Mouse (Mus musculus): ENCODE measurements around the gene Tmeff2. TPM values are rescaled to one million over a fixed set of nuclear protein-coding genes. Genes with fewer than 3 reads are reported as not detected.

The Tmeff2 gene
- total and polyA plus RNA-seq, 3 experiments = 0.34 to 0.68 (median 0.52) TPM

DNA sequence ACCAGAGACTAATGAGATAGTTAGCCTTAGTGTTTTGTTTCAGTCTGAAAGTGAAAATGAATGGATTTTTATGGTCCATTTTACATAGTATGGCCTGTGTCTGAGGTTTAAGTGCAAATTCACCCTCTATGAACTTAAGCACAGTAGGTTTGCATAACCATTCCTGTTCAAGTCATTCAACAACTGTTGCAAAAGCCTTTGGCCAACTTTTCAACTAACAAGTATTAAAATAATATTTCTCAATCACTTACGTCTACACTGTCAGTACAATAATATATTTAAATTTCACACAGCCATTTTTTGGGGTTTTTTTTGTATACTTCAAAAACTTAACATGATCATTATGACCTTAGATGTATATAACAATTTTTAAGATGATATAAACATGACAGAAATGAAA, 240.9 kb downstream of the Tmeff2 start:
- intact Hi-C loops (cut with DNase I) = no loop called here
- TF ChIP-seq EP300 (IDR thresholded peaks at IDR 0.05; ENCODE audit: insufficient read depth, low read depth, low read length) = no peak
- no peak for TF ChIP-seq POLR2A (IDR thresholded peaks at IDR 0.05; ENCODE audit: insufficient read depth, low read depth, low read length)
- no peak for TF ChIP-seq CTCF (IDR thresholded peaks at IDR 0.05)
- H3K4me1 ChIP-seq (ENCODE audit: control insufficient read depth, insufficient read depth, low read length) = peaks cover 5% of the 10 kb centered on the region

DNA sequence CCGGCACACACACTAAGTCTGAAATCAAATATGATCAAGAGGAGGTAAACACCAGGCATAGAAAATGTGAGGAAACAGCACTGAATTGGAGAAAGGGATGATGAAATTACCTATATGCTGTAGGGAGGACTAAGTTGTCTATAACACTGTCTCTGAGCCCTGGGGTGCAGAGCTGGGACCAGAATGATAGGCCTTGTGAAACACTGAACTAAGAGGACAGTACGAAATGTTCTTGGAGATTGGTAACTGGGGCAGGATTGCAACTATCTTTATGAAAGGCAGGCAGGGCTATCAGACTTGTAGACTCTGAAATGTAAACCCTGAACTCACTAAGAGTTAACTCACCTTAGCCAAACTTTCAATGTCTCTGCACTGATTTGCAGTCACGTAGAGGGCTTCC, 242.3 kb downstream of the Tmeff2 start:
- Histone ChIP-seq H3K4me3 (no peak overlapping the region), H3K4me1 (ENCODE audit: control insufficient read depth, insufficient read depth, low read length) (peaks cover 6% of the 10 kb centered on the region), H3K79me2 (replicated peaks; ENCODE audit: control insufficient read depth, insufficient read depth, low read length) (no peaks in the 10 kb centered on the region), H3K36me3 (ENCODE audit: control insufficient read depth, insufficient read depth, low read length) (no peaks in the 10 kb centered on the region), H3K27ac (no peak overlapping the region), H3K9ac (ENCODE audit: low read depth, low read length) (no peak overlapping the region), H3K27me3 (ENCODE audit: control insufficient read depth, insufficient read depth, low read length) (no peaks in the 10 kb centered on the region)
- WGBS = 88% methylated on average over 3 of the region's 3 CpGs
- TF ChIP-seq CTCF (IDR thresholded peaks at IDR 0.05) (no peak), POLR2A (IDR thresholded peaks at IDR 0.05; ENCODE audit: insufficient read depth, low read depth, low read length) (no peak), EP300 (IDR thresholded peaks at IDR 0.05; ENCODE audit: insufficient read depth, low read depth, low read length) (no peak)
- DNase-seq = no peak
- intact Hi-C loops (cut with DNase I) = no loop called here

More for the DNA sequence above, 240.9 kb downstream of the Tmeff2 start:
- no peak overlapping the region for H3K27ac ChIP-seq
- whole genome bisulfite sequencing = 97% methylated on average over 1 of the region's 1 CpGs
- no peaks in the 10 kb centered on the region for H3K27me3 ChIP-seq (ENCODE audit: control insufficient read depth, insufficient read depth, low read length)
- no peak overlapping the region for H3K9ac ChIP-seq (ENCODE audit: low read depth, low read length)
- H3K79me2 ChIP-seq (replicated peaks; ENCODE audit: control insufficient read depth, insufficient read depth, low read length) = no peaks in the 10 kb centered on the region
- H3K4me3 ChIP-seq = no peak overlapping the region
- DNase-seq = no peak
- H3K36me3 ChIP-seq (ENCODE audit: control insufficient read depth, insufficient read depth, low read length) = no peaks in the 10 kb centered on the region; the same call in 1 of the 2 replicates

GRCm38 (mm10) chr1:51145693-51146092, 245.2 kb downstream of the Tmeff2 start:
- Histone ChIP-seq H3K4me1 (ENCODE audit: control insufficient read depth, insufficient read depth, low read length) (peaks cover 13% of the 10 kb centered on the region), H3K27me3 (ENCODE audit: control insufficient read depth, insufficient read depth, low read length) (no peaks in the 10 kb centered on the region), H3K36me3 (ENCODE audit: control insufficient read depth, insufficient read depth, low read length) (peaks cover 6% of the 10 kb centered on the region), H3K79me2 (replicated peaks; ENCODE audit: control insufficient read depth, insufficient read depth, low read length) (no peaks in the 10 kb centered on the region), H3K4me3 (no peak overlapping the region), H3K27ac (peak overlapping the region; percentile 38), H3K9ac (ENCODE audit: low read depth, low read length) (no peak overlapping the region)
- whole genome bisulfite sequencing = 38% methylated on average over 4 of the region's 4 CpGs
- no peak for DNase-seq
- TF ChIP-seq POLR2A (IDR thresholded peaks at IDR 0.05; ENCODE audit: insufficient read depth, low read depth, low read length) (no peak), EP300 (IDR thresholded peaks at IDR 0.05; ENCODE audit: insufficient read depth, low read depth, low read length) (no peak), CTCF (IDR thresholded peaks at IDR 0.05) (no peak)
- intact Hi-C loops (cut with DNase I) = no loop called here

DNA sequence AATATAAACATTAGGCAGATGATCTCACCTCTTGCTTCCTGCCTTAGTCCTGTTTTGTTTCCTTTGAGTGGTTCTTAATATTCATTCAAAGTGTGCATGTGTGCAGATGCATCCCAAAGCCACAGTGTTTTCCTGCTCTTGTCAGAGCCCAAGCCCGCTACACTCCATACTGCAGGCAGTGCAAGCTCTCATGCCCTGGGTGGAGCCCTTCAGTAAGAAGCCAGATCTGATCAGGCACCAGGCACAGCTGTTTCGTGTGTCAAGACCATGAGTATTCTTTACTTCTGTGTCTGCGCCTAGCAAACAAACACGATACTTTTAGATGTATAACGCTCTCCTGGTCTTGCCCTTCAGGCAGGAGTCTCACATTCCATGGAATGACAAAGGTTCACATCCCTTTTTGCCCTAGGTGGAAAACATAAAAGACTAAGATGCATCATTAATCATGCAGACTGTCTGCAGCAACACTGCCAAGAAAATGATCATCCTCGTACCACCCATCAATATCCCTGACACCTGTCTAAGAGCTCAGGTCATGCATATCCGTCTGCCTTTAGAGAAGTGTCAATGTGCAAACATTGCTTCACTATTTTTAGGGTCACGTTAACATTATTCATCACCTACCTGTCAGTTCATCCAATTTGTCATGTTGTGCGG, 248.2 kb downstream of the Tmeff2 start:
- no peak for TF ChIP-seq EP300 (IDR thresholded peaks at IDR 0.05; ENCODE audit: insufficient read depth, low read depth, low read length)
- peak; percentile 59 for TF ChIP-seq CTCF (IDR thresholded peaks at IDR 0.05)
- intact Hi-C loops (cut with DNase I) = no loop called here
- H3K36me3 ChIP-seq (ENCODE audit: control insufficient read depth, insufficient read depth, low read length) = peaks cover 6% of the 10 kb centered on the region
- 44% methylated on average over 9 of the region's 9 CpGs for WGBS
- H3K79me2 ChIP-seq (replicated peaks; ENCODE audit: control insufficient read depth, insufficient read depth, low read length) = no peaks in the 10 kb centered on the region
- H3K27me3 ChIP-seq (ENCODE audit: control insufficient read depth, insufficient read depth, low read length) = no peaks in the 10 kb centered on the region
- H3K4me1 ChIP-seq (ENCODE audit: control insufficient read depth, insufficient read depth, low read length) = peaks cover 13% of the 10 kb centered on the region
- DNase-seq = peak; percentile 47 to 53
- H3K9ac ChIP-seq (ENCODE audit: low read depth, low read length) = no peak overlapping the region
- H3K27ac ChIP-seq = peak overlapping the region; percentile 67
- H3K4me3 ChIP-seq = no peak overlapping the region

DNA sequence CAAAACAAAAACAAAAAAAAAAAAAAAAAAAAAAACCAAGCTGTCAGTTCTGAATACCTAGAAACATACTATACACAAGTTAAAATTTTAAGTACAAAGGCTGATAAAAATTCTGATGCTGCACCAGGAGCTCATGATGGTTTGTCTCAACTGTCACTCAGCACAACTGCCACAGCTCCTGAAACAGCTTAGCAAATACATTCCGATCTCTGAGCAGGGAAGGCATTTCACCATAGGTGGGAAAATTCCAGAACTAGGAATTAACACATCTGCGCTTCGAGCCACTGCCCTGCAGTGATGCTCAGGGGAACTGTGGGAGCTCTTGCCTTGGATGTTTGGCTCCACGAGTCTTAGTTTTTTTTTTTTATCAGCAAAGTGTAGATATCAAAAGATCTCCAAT, 249.0 kb downstream of the Tmeff2 start:
- Histone ChIP-seq H3K4me1 (ENCODE audit: control insufficient read depth, insufficient read depth, low read length) (peaks cover 13% of the 10 kb centered on the region), H3K36me3 (ENCODE audit: control insufficient read depth, insufficient read depth, low read length) (peaks cover 6% of the 10 kb centered on the region), H3K4me3 (no peak overlapping the region), H3K27ac (peak overlapping the region; percentile 44), H3K79me2 (replicated peaks; ENCODE audit: control insufficient read depth, insufficient read depth, low read length) (no peaks in the 10 kb centered on the region), H3K9ac (ENCODE audit: low read depth, low read length) (no peak overlapping the region), H3K27me3 (ENCODE audit: control insufficient read depth, insufficient read depth, low read length) (no peaks in the 10 kb centered on the region)
- 50% methylated on average over 4 of the region's 4 CpGs for WGBS
- no peak for DNase-seq
- intact Hi-C loops (cut with DNase I) = no loop called here
- TF ChIP-seq EP300 (IDR thresholded peaks at IDR 0.05; ENCODE audit: insufficient read depth, low read depth, low read length) (no peak), POLR2A (IDR thresholded peaks at IDR 0.05; ENCODE audit: insufficient read depth, low read depth, low read length) (no peak), CTCF (IDR thresholded peaks at IDR 0.05) (no peak)

- peak overlapping the region; percentile 44 for H3K27ac ChIP-seq
- H3K79me2 ChIP-seq (replicated peaks; ENCODE audit: control insufficient read depth, insufficient read depth, low read length) = no peaks in the 10 kb centered on the region
- intact Hi-C loops (cut with DNase I) = loop anchor here (5.0 kb wide), 2 partner anchors 42 to 142 kb away; no protein-coding TSS in a partner anchor
- no peak for TF ChIP-seq EP300 (IDR thresholded peaks at IDR 0.05; ENCODE audit: insufficient read depth, low read depth, low read length)
- TF ChIP-seq POLR2A (IDR thresholded peaks at IDR 0.05; ENCODE audit: insufficient read depth, low read depth, low read length) = no peak
- no peak for TF ChIP-seq CTCF (IDR thresholded peaks at IDR 0.05)
- no peak overlapping the region for H3K9ac ChIP-seq (ENCODE audit: low read depth, low read length)
- DNase-seq = peak in 1 of 2 experiments; percentile 15
- 58% methylated on average over 1 of the region's 1 CpGs for WGBS
- H3K4me3 ChIP-seq = no peak overlapping the region
- H3K36me3 ChIP-seq (ENCODE audit: control insufficient read depth, insufficient read depth, low read length) = peaks cover 6% of the 10 kb centered on the region
- no peaks in the 10 kb centered on the region for H3K27me3 ChIP-seq (ENCODE audit: control insufficient read depth, insufficient read depth, low read length)
- peaks cover 13% of the 10 kb centered on the region for H3K4me1 ChIP-seq (ENCODE audit: control insufficient read depth, insufficient read depth, low read length)
These were observed 249.4 kb downstream of the Tmeff2 start for GRCm38 (mm10) chr1:51149890-51150289.

Data from heart, adult 2 months (tissue).